10 mouse cellular contexts compared by ENCODE assay signal in genomic region chr2:152415287-152415686, GRCm38 (mm10). TPM values are rescaled to one million over a fixed set of nuclear protein-coding genes. Genes with fewer than 3 reads are reported as not detected.
DNase-seq lines count a peak whose midpoint lies in the region; ATAC-seq and TF ChIP-seq lines count a peak whose summit lies in the region.
"Had no signal": no experiment of that assay in that cellular context is flagged by ENCODE, and none has a peak within 500 bp of the region (broad histone marks: within the 10 kb centered on the region; RNA-seq: fewer than 3 reads in every experiment).

Gene 6820408C15Rik, plus strand, starts transcription at chr2:152415587.

- ATAC-seq in kidney, postnatal 0 days (replicated peaks; ENCODE audit: low FRiP score, low read depth) = no peak
- no peak for ATAC-seq in embryonic facial prominence, embryonic 12.5 days (ENCODE audit: insufficient number of reproducible peaks, insufficient read depth, low FRiP score, low TSS enrichment)
- no peak for ATAC-seq in hindbrain, embryonic 16.5 days
- 0 out of 2 replicates have a peak, but pooled peaks have one; percentile 8 for ATAC-seq in midbrain, embryonic 16.5 days

- no peak for DNase-seq in kidney, postnatal 0 days (ENCODE audit: low spot score)
- DNase-seq in kidney, adult 11 months = no peak
- no peak for DNase-seq in left cerebral cortex, postnatal 10 days (ENCODE audit: extremely low spot score in 1 of 2, low spot score in 2 of 2)
- DNase-seq in layer of hippocampus, postnatal 25 days (ENCODE audit: extremely low spot score in 1 of 2, low spot score in 1 of 2) = no peak
- no peak for DNase-seq in gastrocnemius, postnatal 10 days

- H3K4me3 ChIP-seq in kidney, postnatal 0 days (replicated peaks; ENCODE audit: low read depth, low read length) = peak within 1 kb of the TSS; percentile 93
- H3K4me3 ChIP-seq in embryonic facial prominence, embryonic 12.5 days = peak within 1 kb of the TSS; percentile 96
- H3K4me3 ChIP-seq in hindbrain, embryonic 16.5 days (ENCODE audit: low read length) = peak within 1 kb of the TSS; percentile 86
- H3K4me3 ChIP-seq in midbrain, embryonic 16.5 days (ENCODE audit: low read depth, low read length) = peak within 1 kb of the TSS; percentile 72

- H3K36me3 ChIP-seq in kidney, postnatal 0 days (ENCODE audit: insufficient read depth, low read length) = no peaks in the 10 kb centered on the region
- H3K36me3 ChIP-seq in embryonic facial prominence, embryonic 12.5 days = no peaks in the 10 kb centered on the region
- no peaks in the 10 kb centered on the region for H3K36me3 ChIP-seq in hindbrain, embryonic 16.5 days (ENCODE audit: control insufficient read depth, insufficient read depth, low read length)
- no peaks in the 10 kb centered on the region for H3K36me3 ChIP-seq in midbrain, embryonic 16.5 days (ENCODE audit: control insufficient read depth, insufficient read depth, low read length)

- H3K4me1 ChIP-seq in kidney, postnatal 0 days (replicated peaks; ENCODE audit: insufficient read depth, low read length) = peaks cover 24% of the 10 kb centered on the region
- peaks cover 26% of the 10 kb centered on the region for H3K4me1 ChIP-seq in embryonic facial prominence, embryonic 12.5 days
- peaks cover 32% of the 10 kb centered on the region for H3K4me1 ChIP-seq in hindbrain, embryonic 16.5 days (ENCODE audit: control insufficient read depth, insufficient read depth, low read depth, low read length)
- peaks cover 37% of the 10 kb centered on the region for H3K4me1 ChIP-seq in midbrain, embryonic 16.5 days (ENCODE audit: control insufficient read depth, insufficient read depth, low read length)

- H3K9ac ChIP-seq in kidney, postnatal 0 days (ENCODE audit: low read depth, low read length) = peak within 1 kb of the TSS; percentile 98
- H3K9ac ChIP-seq in embryonic facial prominence, embryonic 12.5 days = peak within 1 kb of the TSS; percentile 98
- peak within 1 kb of the TSS; percentile 83 for H3K9ac ChIP-seq in hindbrain, embryonic 16.5 days (ENCODE audit: low read depth, low read length)
- H3K9ac ChIP-seq in midbrain, embryonic 16.5 days (ENCODE audit: low read depth, low read length) = peak within 1 kb of the TSS; percentile 80

- intact Hi-C loops in left cerebral cortex, postnatal 10 days (cut with DNase I) = no loop called here

- no peaks in the 10 kb centered on the region for H3K9me3 ChIP-seq in kidney, postnatal 0 days (replicated peaks; ENCODE audit: low read length)
- H3K9me3 ChIP-seq in embryonic facial prominence, embryonic 12.5 days = no peaks in the 10 kb centered on the region
- H3K9me3 ChIP-seq in hindbrain, embryonic 16.5 days (ENCODE audit: control insufficient read depth, low read length) = no peaks in the 10 kb centered on the region
- H3K9me3 ChIP-seq in midbrain, embryonic 16.5 days (replicated peaks; ENCODE audit: control insufficient read depth, low read length, poor library complexity, severe bottlenecking) = no peaks in the 10 kb centered on the region

- H3K27me3 ChIP-seq in kidney, postnatal 0 days (ENCODE audit: insufficient read depth, low read length) = no peaks in the 10 kb centered on the region
- H3K27me3 ChIP-seq in embryonic facial prominence, embryonic 12.5 days = no peaks in the 10 kb centered on the region
- H3K27me3 ChIP-seq in hindbrain, embryonic 16.5 days (replicated peaks; ENCODE audit: control insufficient read depth, insufficient read depth, low read length) = no peaks in the 10 kb centered on the region
- H3K27me3 ChIP-seq in midbrain, embryonic 16.5 days (ENCODE audit: control insufficient read depth, insufficient read depth, low read depth, low read length) = no peaks in the 10 kb centered on the region

- no peak for TF ChIP-seq CTCF in kidney, postnatal 0 days (IDR thresholded peaks at IDR 0.05; ENCODE audit: low read depth)

- H3K27ac ChIP-seq in kidney, postnatal 0 days = peak within 1 kb of the TSS; percentile 99
- peak within 1 kb of the TSS; percentile 98 for H3K27ac ChIP-seq in embryonic facial prominence, embryonic 12.5 days
- H3K27ac ChIP-seq in hindbrain, embryonic 16.5 days (ENCODE audit: low read depth, low read length) = peak within 1 kb of the TSS; percentile 97
- H3K27ac ChIP-seq in midbrain, embryonic 16.5 days (ENCODE audit: low read length) = peak within 1 kb of the TSS; percentile 94
- H3K27ac ChIP-seq: macrophage had no signal

- 22% methylated on average over 4 of the region's 4 CpGs for WGBS in kidney, postnatal 0 days
- 19% methylated on average over 4 of the region's 4 CpGs for WGBS in embryonic facial prominence, embryonic 12.5 days
- 23% methylated on average over 4 of the region's 4 CpGs for WGBS in hindbrain, embryonic 16.5 days
- 31% methylated on average over 4 of the region's 4 CpGs for WGBS in midbrain, embryonic 16.5 days

- peak within 1 kb of the TSS; percentile 68 for H3K4me2 ChIP-seq in kidney, postnatal 0 days (ENCODE audit: low read length)
- peak within 1 kb of the TSS; percentile 93 for H3K4me2 ChIP-seq in embryonic facial prominence, embryonic 12.5 days (replicated peaks)
- peak within 1 kb of the TSS; percentile 80 for H3K4me2 ChIP-seq in hindbrain, embryonic 16.5 days (ENCODE audit: low read length)
- H3K4me2 ChIP-seq in midbrain, embryonic 16.5 days (ENCODE audit: low read length) = peak within 1 kb of the TSS; percentile 88

RNA-seq across cellular contexts. Expression of gene 6820408C15Rik, which starts in this region (rescaled TPM):
- polyA plus RNA-seq in kidney, postnatal 0 days (2015; fragmentation: Nextera tagmentation; extraction: Ambion mirVana) = 0.76 and 0.92 TPM in 2 replicates
- polyA plus RNA-seq in embryonic facial prominence, embryonic 12.5 days (2016; fragmentation: Nextera tagmentation; extraction: Ambion mirVana) = 0.27 and 0.31 TPM in 2 replicates
- polyA plus RNA-seq in hindbrain, embryonic 16.5 days (2015; fragmentation: Nextera tagmentation; extraction: Ambion mirVana) = 3.1 and 4.1 TPM in 2 replicates
- 1.7 and 1.8 TPM in 2 replicates for polyA plus RNA-seq in midbrain, embryonic 16.5 days (2015; fragmentation: Nextera tagmentation; extraction: Ambion mirVana)
- 1 to 10 TPM; 3.4 to 3.7 TPM for total RNA-seq in left cerebral cortex, postnatal 10 days (2021)
- total RNA-seq in layer of hippocampus, postnatal 25 days (2021) = 1 to 10 TPM; 1.7 to 2.7 TPM
- not detected for total RNA-seq in gastrocnemius, postnatal 10 days (2021)
- total RNA-seq: common myeloid progenitor, adult 5-6 weeks had no signal
- polyA plus RNA-seq: macrophage had no signal
